Mouse (Mus musculus) spleen, adult 2 months (tissue): ENCODE results near the gene Rnf157. TPM values are rescaled to one million over a fixed set of nuclear protein-coding genes. Genes with fewer than 3 reads are reported as not detected.
A peak's percentile ranks its signal among the peaks of the same experiment; 100 is the strongest.

Source experiments
- DNase-seq, 2 experiments: peaks; one replicate each; pipeline versions ENCODE4 v3.0.0 to v3.0.0-alpha.2; 2012 to 2021; ENCODE audit warnings: low spot score in 2 of 2, low read depth in 1 of 2
- H3K27ac ChIP-seq: fragments of 200-500 bp; 2 replicates; pipeline ENCODE4 v1.5.1; 2012; ENCODE audit warnings: low read length, inconsistent platforms; ENCODE audit not compliant: insufficient read depth
- H3K27me3 ChIP-seq: fragments of 200-500 bp; 2 replicates; pipeline ENCODE4 v1.6.1; 2012; ENCODE audit warnings: mild to moderate bottlenecking, moderate library complexity, low read length, inconsistent platforms; ENCODE audit not compliant: control insufficient read depth, insufficient read depth
- H3K36me3 ChIP-seq: fragments of 200-500 bp; 2 replicates; pipeline ENCODE4 v1.6.1; 2012; ENCODE audit warnings: mild to moderate bottlenecking, low read length, inconsistent platforms; ENCODE audit not compliant: control insufficient read depth, insufficient read depth
- H3K4me1 ChIP-seq: fragments of 200-500 bp; 2 replicates; pipeline ENCODE4 v1.6.1; 2011; ENCODE audit warnings: inconsistent platforms; ENCODE audit not compliant: control insufficient read depth, insufficient read depth, insufficient read length
- H3K4me3 ChIP-seq: fragments of 200-500 bp; 2 replicates; pipeline ENCODE4 v1.5.1; 2011; ENCODE audit warnings: mild to moderate bottlenecking, inconsistent platforms; ENCODE audit not compliant: insufficient read depth, insufficient read length; ENCODE audit errors: extremely low read depth
- CTCF ChIP-seq: fragments of 200-500 bp; IDR thresholded peaks from 2 replicates; pipeline ENCODE4 v1.5.1; 2011; ENCODE audit warnings: mild to moderate bottlenecking, inconsistent platforms; ENCODE audit not compliant: insufficient read depth, insufficient read length, insufficient replicate concordance; ENCODE audit errors: extremely low read depth
- POLR2A ChIP-seq: fragments of 200-500 bp; IDR thresholded peaks from 2 replicates; pipeline ENCODE4 v1.6.1; 2011; ENCODE audit warnings: low read depth, low read length, inconsistent platforms
- WGBS: fragments of 180-500 bp; shearing (Covaris S2); methylation state at CpG from one replicate; pipeline ENCODE4 v1.1.7; 2018; 5-methylcytosine and 5-hydroxymethylcytosine counted together
- polyA plus RNA-seq: library from polyadenylated mRNA; depleted of rRNA; stranded (reverse); fragments of >200 nt; gene quantifications from 2 replicates; pipeline ENCODE4 v1.2.3, GENCODE M21; 2012

The Rnf157 gene
- polyA plus RNA-seq, 1 experiment, result 10.7 TPM

GRCm38 (mm10) chr11:116332232-116332982, 80.4 kb downstream of the Rnf157 start:
- H3K4me1 ChIP-seq, result peaks cover 8% of the 10 kb centered on the region; the same call in 1 of the 2 replicates
- H3K36me3 ChIP-seq, result no peaks in the 10 kb centered on the region
- DNase-seq, result no peak
- peaks cover 9% of the 10 kb centered on the region for H3K27me3 ChIP-seq
- no peak overlapping the region for H3K27ac ChIP-seq
- H3K4me3 ChIP-seq, result no peak overlapping the region
- TF ChIP-seq CTCF, result no peak
- TF ChIP-seq POLR2A, result no peak
- 80% methylated on average over 19 of the region's 19 CpGs for WGBS

- no peak overlapping the region for H3K4me3 ChIP-seq
- H3K27ac ChIP-seq, result no peak overlapping the region
- WGBS, result 85% methylated on average over 7 of the region's 7 CpGs
- H3K36me3 ChIP-seq, result no peaks in the 10 kb centered on the region
- peaks cover 9% of the 10 kb centered on the region for H3K27me3 ChIP-seq
- H3K4me1 ChIP-seq, result peaks cover 8% of the 10 kb centered on the region; the same call in 1 of the 2 replicates
- DNase-seq, result no peak
- no peak for TF ChIP-seq CTCF
- no peak for TF ChIP-seq POLR2A
Measured at GRCm38 (mm10) chr11:116330211-116330518, 82.7 kb downstream of the Rnf157 start.

GRCm38 (mm10) chr11:116329314-116330210, 83.3 kb downstream of the Rnf157 start:
- H3K4me1 ChIP-seq, result peaks cover 3% of the 10 kb centered on the region; the same call in 1 of the 2 replicates
- WGBS, result 82% methylated on average over 18 of the region's 18 CpGs
- no peak overlapping the region for H3K27ac ChIP-seq
- H3K27me3 ChIP-seq, result peaks cover 4% of the 10 kb centered on the region; the same call in 1 of the 2 replicates
- H3K36me3 ChIP-seq, result no peaks in the 10 kb centered on the region
- no peak overlapping the region for H3K4me3 ChIP-seq
- no peak for TF ChIP-seq CTCF
- TF ChIP-seq POLR2A, result no peak
- no peak for DNase-seq

- Histone ChIP-seq H3K36me3 (no peaks in the 10 kb centered on the region), H3K27me3 (no peaks in the 10 kb centered on the region), H3K27ac (no peak overlapping the region), H3K4me1 (no peaks in the 10 kb centered on the region), H3K4me3 (no peak overlapping the region)
- TF ChIP-seq CTCF, result no peak
- TF ChIP-seq POLR2A, result no peak
- WGBS, result 84% methylated on average over 7 of the region's 7 CpGs
- DNase-seq, result no peak
Measured at GRCm38 (mm10) chr11:116326963-116327603, 85.7 kb downstream of the Rnf157 start.

- no peaks in the 10 kb centered on the region for H3K36me3 ChIP-seq
- H3K4me1 ChIP-seq, result no peaks in the 10 kb centered on the region
- TF ChIP-seq POLR2A (no peak), CTCF (peak; percentile 98)
- no peaks in the 10 kb centered on the region for H3K27me3 ChIP-seq
- 2% methylated on average over 41 of the region's 41 CpGs for WGBS
- peak overlapping the region; percentile 39; the same call in 1 of the 2 replicates for H3K4me3 ChIP-seq
- DNase-seq, result peak; percentile 49 to 85
- H3K27ac ChIP-seq, result no peak overlapping the region
Measured at GRCm38 (mm10) chr11:116318719-116319659, 93.8 kb downstream of the Rnf157 start.

- no peak for TF ChIP-seq CTCF
- TF ChIP-seq POLR2A, result no peak
- H3K27me3 ChIP-seq, result no peaks in the 10 kb centered on the region
- no peak for DNase-seq
Measured at GRCm38 (mm10) chr11:116312359-116312758, 100.5 kb downstream of the Rnf157 start.

More at GRCm38 (mm10) chr11:116312359-116312758, 100.5 kb downstream of the Rnf157 start:
- Histone ChIP-seq H3K4me1 (no peaks in the 10 kb centered on the region), H3K27ac (no peak overlapping the region), H3K4me3 (no peak overlapping the region), H3K36me3 (no peaks in the 10 kb centered on the region)
- WGBS, result 64% methylated on average over 8 of the region's 8 CpGs
